Mouse (Mus musculus) CH12.LX (cell line): ENCODE results near the gene Kcnj15. TPM values are rescaled to one million over a fixed set of nuclear protein-coding genes. Genes with fewer than 3 reads are reported as not detected.

Source experiments
- DNase-seq: peaks from one replicate; pipeline ENCODE4 v3.0.0-alpha.2; 2013; ENCODE audit errors: extremely low read depth
- H3K27ac ChIP-seq: 2 replicates; pipeline ENCODE4 v1.5.1; 2012; ENCODE audit warnings: low read depth, mild to moderate bottlenecking, control low read depth, moderate library complexity; ENCODE audit not compliant: insufficient read depth
- H3K27me3 ChIP-seq: replicated peaks from 2 replicates; pipeline ENCODE3; 2012; ENCODE audit warnings: inconsistent platforms
- H3K36me3 ChIP-seq, 2 experiments: replicated peaks in 1 of 2; 2 replicates each; pipeline versions ENCODE3 to v1.6.1; 2012; ENCODE audit warnings: inconsistent platforms in 1 of 2, low read length in 1 of 2, mild to moderate bottlenecking in 1 of 2, mixed read lengths in 1 of 2, moderate library complexity in 1 of 2; ENCODE audit not compliant: control insufficient read depth in 1 of 2, insufficient read depth in 1 of 2
- H3K4me1 ChIP-seq, 2 experiments: 2 replicates each; pipeline ENCODE4 v1.6.1; 2012; ENCODE audit warnings: inconsistent platforms in 1 of 2, moderate library complexity in 1 of 2; ENCODE audit not compliant: insufficient read depth in 2 of 2, control insufficient read depth in 1 of 2
- H3K4me2 ChIP-seq: 2 replicates; pipeline ENCODE4 v1.6.1; 2012; ENCODE audit warnings: low read depth, mild to moderate bottlenecking, control low read depth; ENCODE audit not compliant: poor library complexity, insufficient read depth, severe bottlenecking
- H3K4me3 ChIP-seq, 3 experiments: fragments of 150-350 bp in 1 of 3; sonication (generic) in 1 of 3; replicated peaks in 1 of 3; 2 replicates each; pipeline versions ENCODE3 to v1.5.1; 2011 to 2012; ENCODE audit warnings: low read depth in 2 of 3, low read length in 2 of 3, mild to moderate bottlenecking in 2 of 3, moderate library complexity in 2 of 3, control low read depth in 1 of 3, improper control_type of control experiment in 1 of 3, inconsistent platforms in 1 of 3, mixed read lengths in 1 of 3; ENCODE audit not compliant: poor library complexity in 1 of 3
- H3K79me2 ChIP-seq: replicated peaks from 2 replicates; pipeline ENCODE4 v1.6.1; 2012; ENCODE audit warnings: mild to moderate bottlenecking, moderate library complexity; ENCODE audit not compliant: control insufficient read depth, poor library complexity, insufficient read depth, severe bottlenecking; ENCODE audit errors: extremely low read depth
- H3K9ac ChIP-seq: 2 replicates; pipeline ENCODE4 v1.6.1; 2012; ENCODE audit warnings: low read depth, mild to moderate bottlenecking, control low read depth, moderate library complexity; ENCODE audit not compliant: insufficient read depth
- H3K9me3 ChIP-seq: replicated peaks from 2 replicates; pipeline ENCODE3; 2012; ENCODE audit warnings: low read length, inconsistent platforms, mixed read lengths
- BHLHE40 ChIP-seq: IDR thresholded peaks from 2 replicates; pipeline ENCODE4 v1.6.1; 2011; ENCODE audit warnings: mild to moderate bottlenecking, low read depth, low read length, improper control_type of control experiment
- ELF1 ChIP-seq: IDR thresholded peaks from 2 replicates; pipeline ENCODE4 v1.6.1; 2014; ENCODE audit warnings: low read depth, mild to moderate bottlenecking, inconsistent platforms, low read length, improper control_type of control experiment
- MAZ ChIP-seq: IDR thresholded peaks from 2 replicates; pipeline ENCODE4 v1.6.1; 2012; ENCODE audit warnings: low read depth, mild to moderate bottlenecking, inconsistent platforms, low read length, improper control_type of control experiment, moderate library complexity
- MXI1 ChIP-seq: IDR thresholded peaks from 2 replicates; pipeline ENCODE4 v1.6.1; 2011; ENCODE audit warnings: mild to moderate bottlenecking, low read depth, low read length, improper control_type of control experiment
- NELFE ChIP-seq: IDR thresholded peaks from 2 replicates; pipeline ENCODE4 v1.6.1; 2011; ENCODE audit warnings: low read depth, low read length, improper control_type of control experiment
- PAX5 ChIP-seq: IDR thresholded peaks from 2 replicates; pipeline ENCODE4 v1.6.1; 2012; ENCODE audit warnings: low read length, inconsistent platforms, mixed read lengths
- TCF12 ChIP-seq: IDR thresholded peaks from 2 replicates; pipeline ENCODE4 v1.6.1; 2014; ENCODE audit warnings: low read depth, mild to moderate bottlenecking, inconsistent platforms, low read length, improper control_type of control experiment
- UBTF ChIP-seq: IDR thresholded peaks from 2 replicates; pipeline ENCODE4 v1.6.1; 2012; ENCODE audit warnings: low read depth, mild to moderate bottlenecking, inconsistent platforms, low read length, improper control_type of control experiment, moderate library complexity
- ZC3H11A ChIP-seq: IDR thresholded peaks from 2 replicates; pipeline ENCODE4 v1.6.1; 2012; ENCODE audit warnings: low read depth, mild to moderate bottlenecking, inconsistent platforms, low read length, improper control_type of control experiment
- ZKSCAN1 ChIP-seq: IDR thresholded peaks from 2 replicates; pipeline ENCODE4 v1.6.1; 2012; ENCODE audit warnings: low read depth, inconsistent platforms, low read length, improper control_type of control experiment, borderline replicate concordance
- ZMIZ1 ChIP-seq: IDR thresholded peaks from 2 replicates; pipeline ENCODE4 v1.6.1; 2012; ENCODE audit warnings: low read depth, mild to moderate bottlenecking, inconsistent platforms, low read length, improper control_type of control experiment
- dilution Hi-C: fragments of 300-500 bp; cut with MboI; formaldehyde crosslinking; loops from 2 replicates; pipeline ENCODE4 v1.14.3; 2020; ENCODE audit warnings: low sequenced_read_pairs; ENCODE audit not compliant: extremely low pct_unique_long_range_greater_than_20kb, extremely low pct_ligation_motif_present
- in situ Hi-C: fragments of 300-500 bp; cut with MboI; formaldehyde crosslinking; loops from 3 replicates; pipeline ENCODE4 v1.14.3; 2019; ENCODE audit warnings: low sequenced_read_pairs, low pct_ligation_motif_present, low pct_unique_long_range_greater_than_20kb, mixed read lengths
- polyA plus RNA-seq: library from polyadenylated mRNA; unstranded; fragments of >175 nt; gene quantifications from 2 replicates; pipeline ENCODE4 v1.2.1, GENCODE M21; 2012; ENCODE audit warnings: low read depth; ENCODE audit not compliant: insufficient read length
- total RNA-seq, 2 experiments: library from RNA; depleted of rRNA; stranded (reverse); fragments of 300-350 nt in 1 of 2; fragments of >200 nt in 1 of 2; gene quantifications; 2 replicates each; pipeline ENCODE4 v1.2.3; 2012 to 2014

Kcnj15 gene
- total and polyA plus RNA-seq, 3 experiments, result 0.37 to 1.1 (median 0.51) TPM

GRCm38 (mm10) chr16:95279015-95279414 lies 21.7 kb downstream of the Kcnj15 start:
- H3K4me2 ChIP-seq, result no peak overlapping the region
- no peak for TF ChIP-seq NELFE
- no peak for TF ChIP-seq ZC3H11A
- TF ChIP-seq UBTF, result no peak
- no peak for TF ChIP-seq MAZ
- no peak for TF ChIP-seq PAX5
- TF ChIP-seq ZKSCAN1, result no peak
- no peak for TF ChIP-seq ZMIZ1
- TF ChIP-seq TCF12, result no peak
- DNase-seq, result no peak
- H3K79me2 ChIP-seq, result no peaks in the 10 kb centered on the region
- in situ Hi-C loops (no loop called here), dilution Hi-C loops (no loop called here)
- no peaks in the 10 kb centered on the region for H3K36me3 ChIP-seq
- H3K4me1 ChIP-seq, result peaks cover 61 to 80% of the 10 kb centered on the region in 2 experiments
- H3K9ac ChIP-seq, result no peak overlapping the region
- no peak overlapping the region for H3K4me3 ChIP-seq
- H3K9me3 ChIP-seq, result no peaks in the 10 kb centered on the region
- H3K27me3 ChIP-seq, result no peaks in the 10 kb centered on the region
- H3K27ac ChIP-seq, result peak overlapping the region; percentile 32; the same call in 1 of the 2 replicates

GRCm38 (mm10) chr16:95280338-95280737 lies 23.0 kb downstream of the Kcnj15 start:
- no peak for DNase-seq
- peaks cover 54 to 79% of the 10 kb centered on the region in 2 experiments for H3K4me1 ChIP-seq
- TF ChIP-seq ZKSCAN1, result peak; percentile 92
- TF ChIP-seq MXI1, result no peak
- H3K9me3 ChIP-seq, result no peaks in the 10 kb centered on the region
- H3K79me2 ChIP-seq, result no peaks in the 10 kb centered on the region
- H3K9ac ChIP-seq, result no peak overlapping the region
- dilution Hi-C loops, result no loop called here
- H3K27ac ChIP-seq, result peak overlapping the region; percentile 12; the same call in 1 of the 2 replicates
- H3K27me3 ChIP-seq, result no peaks in the 10 kb centered on the region
- in situ Hi-C loops, result no loop called here
- H3K4me2 ChIP-seq, result no peak overlapping the region
- H3K4me3 ChIP-seq, result no peak overlapping the region
- no peaks in the 10 kb centered on the region for H3K36me3 ChIP-seq

GRCm38 (mm10) chr16:95283369-95283768 lies 26.0 kb downstream of the Kcnj15 start:
- H3K9me3 ChIP-seq, result no peaks in the 10 kb centered on the region
- H3K79me2 ChIP-seq, result no peaks in the 10 kb centered on the region
- H3K36me3 ChIP-seq, result no peaks in the 10 kb centered on the region
- H3K4me1 ChIP-seq, result peaks cover 34 to 49% of the 10 kb centered on the region in 2 experiments
- H3K4me3 ChIP-seq, result no peak overlapping the region
- H3K27ac ChIP-seq, result no peak overlapping the region
- in situ Hi-C loops, result no loop called here
- TF ChIP-seq ELF1 (no peak), BHLHE40 (peak; percentile 61)
- TF ChIP-seq, all 38 proteins: peak for 1
- H3K4me2 ChIP-seq, result no peak overlapping the region
- no peaks in the 10 kb centered on the region for H3K27me3 ChIP-seq
- dilution Hi-C loops, result no loop called here
- no peak for DNase-seq
- H3K9ac ChIP-seq, result no peak overlapping the region
